In genomic region chr10:79864351-79865188, GRCm38 (mm10) we compare ENCODE assay signal across 9 mouse cellular contexts. TPM values are rescaled to one million over a fixed set of nuclear protein-coding genes. Genes with fewer than 3 reads are reported as not detected.
A peak's percentile ranks its signal among the peaks of the same experiment; 100 is the strongest.
DNase-seq lines count a peak whose midpoint lies in the region; ATAC-seq and TF ChIP-seq lines count a peak whose summit lies in the region.
"Had no signal": no experiment of that assay in that cellular context is flagged by ENCODE, and none has a peak within 500 bp of the region (broad histone marks: within the 10 kb centered on the region; RNA-seq: fewer than 3 reads in every experiment).

No protein-coding gene starts in this region.

- no peaks in the 10 kb centered on the region for H3K27me3 ChIP-seq in forebrain, embryonic 16.5 days (replicated peaks; ENCODE audit: control insufficient read depth, insufficient read depth, low read length)
- no peaks in the 10 kb centered on the region for H3K27me3 ChIP-seq in liver, embryonic 13.5 days

- no peak overlapping the region for H3K4me3 ChIP-seq in forebrain, embryonic 16.5 days (replicated peaks; ENCODE audit: low read length)
- H3K4me3 ChIP-seq in liver, embryonic 13.5 days (replicated peaks): no peak overlapping the region
- no peak overlapping the region for H3K4me3 ChIP-seq in left cerebral cortex, adult 2 months

- no peak overlapping the region for H3K4me2 ChIP-seq in forebrain, embryonic 16.5 days (ENCODE audit: low read length)
- H3K4me2 ChIP-seq in liver, embryonic 13.5 days: no peak overlapping the region

- no peak overlapping the region for H3K9ac ChIP-seq in forebrain, embryonic 16.5 days (replicated peaks; ENCODE audit: low read depth, low read length)
- H3K9ac ChIP-seq in liver, embryonic 13.5 days: no peak overlapping the region

- TF ChIP-seq CTCF in left cerebral cortex, adult 2 months (IDR thresholded peaks at IDR 0.05): no peak

- WGBS in forebrain, embryonic 16.5 days: 51% methylated on average over 10 of the region's 10 CpGs
- WGBS in liver, embryonic 13.5 days (ENCODE audit: insufficient replicate concordance): 58% methylated on average over 10 of the region's 10 CpGs

- peak; percentile 34 to 61 for DNase-seq in cerebellum, postnatal 10 days
- DNase-seq in cerebellum, postnatal 14 days: no peak
- DNase-seq in 3T3-L1 (ENCODE audit: low read depth, low spot score): peak; percentile 76
- DNase-seq in liver, embryonic 13.5 days: no peak
- no peak for DNase-seq in left cerebral cortex, adult 2 months (ENCODE audit: extremely low spot score in 1 of 2, low spot score in 2 of 2)
- no peak for DNase-seq in adrenal gland, postnatal 14 days
- no peak for DNase-seq in frontal cortex, postnatal 25 days (ENCODE audit: low spot score in 2 of 2)

- H3K4me1 ChIP-seq in forebrain, embryonic 16.5 days (replicated peaks; ENCODE audit: control insufficient read depth, insufficient read depth, low read length): peaks cover 16% of the 10 kb centered on the region
- peaks cover 15% of the 10 kb centered on the region for H3K4me1 ChIP-seq in liver, embryonic 13.5 days (replicated peaks)

- intact Hi-C loops in left cerebral cortex, adult 2 months (cut with DNase I): no loop called here

- no peaks in the 10 kb centered on the region for H3K9me3 ChIP-seq in forebrain, embryonic 16.5 days (ENCODE audit: control insufficient read depth, low read length)
- no peaks in the 10 kb centered on the region for H3K9me3 ChIP-seq in liver, embryonic 13.5 days (replicated peaks)

- peaks cover 41% of the 10 kb centered on the region for H3K36me3 ChIP-seq in forebrain, embryonic 16.5 days (ENCODE audit: control insufficient read depth, insufficient read depth)
- peaks cover 59% of the 10 kb centered on the region for H3K36me3 ChIP-seq in liver, embryonic 13.5 days

- 0 out of 2 replicates have a peak overlapping the region, but pooled peaks have one; percentile 25 for H3K27ac ChIP-seq in forebrain, embryonic 16.5 days (ENCODE audit: low read length)
- H3K27ac ChIP-seq in liver, embryonic 13.5 days: no peak overlapping the region
- no peak overlapping the region for H3K27ac ChIP-seq in left cerebral cortex, adult 2 months

- ATAC-seq in forebrain, embryonic 16.5 days: peak; percentile 1; the same call in 1 of the 2 replicates
- ATAC-seq in liver, embryonic 13.5 days (ENCODE audit: low read depth): peak; percentile 19

RNA-seq across cellular contexts. Expression of gene Prtn3, which starts 9.7 kb away (rescaled TPM):
- polyA plus RNA-seq in forebrain, embryonic 16.5 days (2015; fragmentation: Nextera tagmentation; extraction: Ambion mirVana): 12.4 and 15.3 TPM in 2 replicates
- 54.8 and 64.6 TPM in 2 replicates for polyA plus RNA-seq in liver, embryonic 13.5 days (2015; fragmentation: Nextera tagmentation; extraction: Ambion mirVana)
- total RNA-seq in left cerebral cortex, adult 2 months (2021): 1 to 10 TPM; 1.7 to 2.6 TPM
- 1.0 TPM in 1 of 2 replicates, not detected in the other for total RNA-seq in adrenal gland, postnatal 14 days (2021)

RNA-seq across cellular contexts. Expression of gene Plppr3, which starts 9.9 kb away (rescaled TPM):
- polyA plus RNA-seq in forebrain, embryonic 16.5 days (2015; fragmentation: Nextera tagmentation; extraction: Ambion mirVana): 415 and 495 TPM in 2 replicates
- 5.7 and 5.8 TPM in 2 replicates for polyA plus RNA-seq in liver, embryonic 13.5 days (2015; fragmentation: Nextera tagmentation; extraction: Ambion mirVana)
- 10 to 100 TPM; 51.8 to 63.0 TPM for total RNA-seq in left cerebral cortex, adult 2 months (2021)
- 0.93 and 2.2 TPM in 2 replicates for total RNA-seq in adrenal gland, postnatal 14 days (2021)

RNA-seq across cellular contexts. Expression of gene Ptbp1, which starts 10.3 kb away (rescaled TPM):
- 98.3 and 107 TPM in 2 replicates for polyA plus RNA-seq in forebrain, embryonic 16.5 days (2015; fragmentation: Nextera tagmentation; extraction: Ambion mirVana)
- 136 and 175 TPM in 2 replicates for polyA plus RNA-seq in liver, embryonic 13.5 days (2015; fragmentation: Nextera tagmentation; extraction: Ambion mirVana)
- total RNA-seq in left cerebral cortex, adult 2 months (2021): 10 to 100 TPM; 55.5 to 61.7 TPM
- 291 and 302 TPM in 2 replicates for total RNA-seq in adrenal gland, postnatal 14 days (2021)

RNA-seq across cellular contexts. Expression of gene Elane, which starts 21.5 kb away (rescaled TPM):
- not detected in 2 replicates for polyA plus RNA-seq in forebrain, embryonic 16.5 days (2015; fragmentation: Nextera tagmentation; extraction: Ambion mirVana)
- 47.1 and 59.3 TPM in 2 replicates for polyA plus RNA-seq in liver, embryonic 13.5 days (2015; fragmentation: Nextera tagmentation; extraction: Ambion mirVana)
- total RNA-seq in left cerebral cortex, adult 2 months (2021): not detected
- total RNA-seq in adrenal gland, postnatal 14 days (2021): 0.70 TPM in 1 of 2 replicates, not detected in the other
- polyA plus RNA-seq: heart, postnatal 0 days had no signal

RNA-seq across cellular contexts. Expression of gene Cfd, which starts 26.1 kb away (rescaled TPM):
- not detected in 2 replicates for polyA plus RNA-seq in forebrain, embryonic 16.5 days (2015; fragmentation: Nextera tagmentation; extraction: Ambion mirVana)
- polyA plus RNA-seq in liver, embryonic 13.5 days (2015; fragmentation: Nextera tagmentation; extraction: Ambion mirVana): not detected in 2 replicates
- total RNA-seq in left cerebral cortex, adult 2 months (2021): not detected
- 561 and 750 TPM in 2 replicates for total RNA-seq in adrenal gland, postnatal 14 days (2021)
- polyA plus RNA-seq: heart, postnatal 0 days had no signal

Comparison
In these comparisons a context has a peak if more than half of its experiments do, and no peak if none do; other contexts are left out.
1. DNase-seq: peak in cerebellum, postnatal 10 days (2 of 2) and 3T3-L1 (single experiment); none in cerebellum, postnatal 14 days (0 of 2), liver, embryonic 13.5 days (single experiment), left cerebral cortex, adult 2 months (0 of 2), adrenal gland, postnatal 14 days (single experiment) and frontal cortex, postnatal 25 days (0 of 2).
2. RNA of gene Plppr3, which starts 9.9 kb away (total RNA-seq): 51.8 to 63.0 TPM in left cerebral cortex, adult 2 months; 0.93 to 2.2 TPM in adrenal gland, postnatal 14 days; every median in the first group is over 10 times any median in the second.